9 mouse cellular contexts compared by ENCODE assay signal in genomic region chr1:77978696-77979095, GRCm38 (mm10).
A peak's percentile ranks its signal among the peaks of the same experiment; 100 is the strongest.
DNase-seq lines count a peak whose midpoint lies in the region; ATAC-seq and TF ChIP-seq lines count a peak whose summit lies in the region.
"Had no signal": no experiment of that assay in that cellular context is flagged by ENCODE, and none has a peak within 500 bp of the region (broad histone marks: within the 10 kb centered on the region; RNA-seq: fewer than 3 reads in every experiment).

No protein-coding gene starts in this region.

- peaks cover 24% of the 10 kb centered on the region for H3K27me3 ChIP-seq in forebrain, postnatal 0 days (ENCODE audit: insufficient read depth, low read length)
- H3K27me3 ChIP-seq in kidney, embryonic 14.5 days (ENCODE audit: control insufficient read depth, insufficient read depth, low read length): peaks cover 26% of the 10 kb centered on the region
- H3K27me3 ChIP-seq in liver, embryonic 14.5 days (ENCODE audit: control insufficient read depth, insufficient read depth, low read length): no peaks in the 10 kb centered on the region

- H3K4me2 ChIP-seq in forebrain, postnatal 0 days (ENCODE audit: low read depth): no peak overlapping the region
- H3K4me2 ChIP-seq in kidney, embryonic 14.5 days (replicated peaks; ENCODE audit: low read depth, low read length): no peak overlapping the region
- H3K4me2 ChIP-seq in liver, embryonic 14.5 days (ENCODE audit: low read depth): no peak overlapping the region
- H3K4me2 ChIP-seq: heart, embryonic 15.5 days had no signal

- no peak for TF ChIP-seq EP300 in liver, embryonic 14.5 days (IDR thresholded peaks at IDR 0.05; ENCODE audit: low read depth)

- peak; percentile 90 for TF ChIP-seq CTCF in forebrain, postnatal 0 days (IDR thresholded peaks at IDR 0.05; ENCODE audit: low read depth)
- TF ChIP-seq CTCF in liver, embryonic 14.5 days (IDR thresholded peaks at IDR 0.05; ENCODE audit: low read depth): peak; percentile 74

- ATAC-seq in cerebellum, adult (ENCODE audit: insufficient number of reproducible peaks, low FRiP score, low TSS enrichment): peak; percentile 87
- peak; percentile 80 for ATAC-seq in forebrain, postnatal 0 days
- 0 out of 2 replicates have a peak, but pooled peaks have one; percentile 62 for ATAC-seq in kidney, embryonic 14.5 days (ENCODE audit: low FRiP score, low TSS enrichment)
- no peak for ATAC-seq in liver, embryonic 14.5 days (ENCODE audit: insufficient read depth)
- ATAC-seq in monocyte, adult 5-6 weeks (replicated peaks; ENCODE audit: insufficient number of reproducible peaks, low FRiP score, low TSS enrichment, poor library complexity, severe bottlenecking): no peak

- H3K9ac ChIP-seq in forebrain, postnatal 0 days: no peak overlapping the region
- no peak overlapping the region for H3K9ac ChIP-seq in kidney, embryonic 14.5 days (ENCODE audit: low read depth, low read length)
- H3K9ac ChIP-seq in liver, embryonic 14.5 days (replicated peaks): no peak overlapping the region
- H3K9ac ChIP-seq: heart, embryonic 15.5 days had no signal

- peak; percentile 13 to 21 for DNase-seq in urinary bladder, adult 18-20 months (ENCODE audit: low spot score in 2 of 2)
- no peak for DNase-seq in urinary bladder, adult 2 months (ENCODE audit: low spot score)
- peak; percentile 92 for DNase-seq in forebrain, postnatal 0 days
- no peak for DNase-seq in liver, embryonic 14.5 days (ENCODE audit: low read depth in 3 of 3, low spot score in 3 of 3)
- peak; percentile 60 for DNase-seq in ovary, postnatal 14 days (ENCODE audit: low spot score)

- no peaks in the 10 kb centered on the region for H3K9me3 ChIP-seq in forebrain, postnatal 0 days (ENCODE audit: low read length)
- H3K9me3 ChIP-seq in kidney, embryonic 14.5 days (ENCODE audit: control insufficient read depth, low read length): no peaks in the 10 kb centered on the region
- no peaks in the 10 kb centered on the region for H3K9me3 ChIP-seq in liver, embryonic 14.5 days (ENCODE audit: control insufficient read depth, low read length)
- H3K9me3 ChIP-seq: heart, embryonic 15.5 days had no signal

- 3% methylated on average over 7 of the region's 7 CpGs for WGBS in forebrain, postnatal 0 days
- WGBS in kidney, embryonic 14.5 days: 6% methylated on average over 7 of the region's 7 CpGs
- WGBS in liver, embryonic 14.5 days (ENCODE audit: insufficient replicate concordance): 6% methylated on average over 7 of the region's 7 CpGs

- H3K4me1 ChIP-seq in forebrain, postnatal 0 days (ENCODE audit: insufficient read depth): no peaks in the 10 kb centered on the region
- no peaks in the 10 kb centered on the region for H3K4me1 ChIP-seq in kidney, embryonic 14.5 days (ENCODE audit: control insufficient read depth, insufficient read depth, low read length)
- no peaks in the 10 kb centered on the region for H3K4me1 ChIP-seq in liver, embryonic 14.5 days (replicated peaks; ENCODE audit: control insufficient read depth in 2 of 2, insufficient read depth in 2 of 2, low read length in 1 of 2)

- H3K27ac ChIP-seq in forebrain, postnatal 0 days (ENCODE audit: low read depth, low read length): no peak overlapping the region
- H3K27ac ChIP-seq in kidney, embryonic 14.5 days (ENCODE audit: low read depth, low read length): no peak overlapping the region
- no peak overlapping the region for H3K27ac ChIP-seq in liver, embryonic 14.5 days
- H3K27ac ChIP-seq: heart, embryonic 15.5 days had no signal

- H3K36me3 ChIP-seq in forebrain, postnatal 0 days (ENCODE audit: insufficient read depth): no peaks in the 10 kb centered on the region
- H3K36me3 ChIP-seq in kidney, embryonic 14.5 days (ENCODE audit: control insufficient read depth, insufficient read depth, low read length): no peaks in the 10 kb centered on the region
- H3K36me3 ChIP-seq in liver, embryonic 14.5 days (replicated peaks; ENCODE audit: control insufficient read depth, insufficient read depth, low read depth): no peaks in the 10 kb centered on the region
- H3K36me3 ChIP-seq: heart, embryonic 15.5 days had no signal

- no peak overlapping the region for H3K4me3 ChIP-seq in forebrain, postnatal 0 days (ENCODE audit: low read depth, low read length)
- no peak overlapping the region for H3K4me3 ChIP-seq in kidney, embryonic 14.5 days (ENCODE audit: low read length)
- H3K4me3 ChIP-seq in liver, embryonic 14.5 days (ENCODE audit: insufficient read depth in 1 of 2, low read depth in 2 of 2, low read length in 2 of 2): no peak overlapping the region
- H3K4me3 ChIP-seq: heart, embryonic 15.5 days had no signal

Comparison
In these comparisons a context has a peak if more than half of its experiments do, and no peak if none do; other contexts are left out.
1. DNase-seq: peak in urinary bladder, adult 18-20 months (2 of 2), forebrain, postnatal 0 days (single experiment) and ovary, postnatal 14 days (single experiment); none in urinary bladder, adult 2 months (single experiment) and liver, embryonic 14.5 days (0 of 3).
2. ATAC-seq: peak in cerebellum, adult (single experiment), forebrain, postnatal 0 days (single experiment) and kidney, embryonic 14.5 days (single experiment); none in liver, embryonic 14.5 days (single experiment) and monocyte, adult 5-6 weeks (single experiment).